Mouse (Mus musculus): ENCODE measurements around the gene Bcl3. TPM values are rescaled to one million over a fixed set of nuclear protein-coding genes. Genes with fewer than 3 reads are reported as not detected.
A peak's percentile ranks its signal among the peaks of the same experiment; 100 is the strongest.

Bcl3 gene
- polyA plus RNA-seq, 1 experiment from 2014 or later, result 4.4 TPM

GRCm38 (mm10) chr7:19815296-19816223 lies 7.0 kb downstream of the Bcl3 start:
- ATAC-seq (ENCODE audit: insufficient read depth) (peak; percentile 9; the same call in 1 of the 2 replicates), DNase-seq (no peak)
- Histone ChIP-seq H3K4me1 (ENCODE audit: insufficient read depth) (peaks cover 21% of the 10 kb centered on the region), H3K27me3 (ENCODE audit: insufficient read depth, low read length) (peaks cover 10% of the 10 kb centered on the region; the same call in 1 of the 2 replicates), H3K27ac (ENCODE audit: low read depth) (peak overlapping the region; percentile 83), H3K9me3 (ENCODE audit: low read depth, low read length) (no peaks in the 10 kb centered on the region), H3K9ac (peak overlapping the region; percentile 27), H3K4me2 (peak overlapping the region; percentile 67), H3K4me3 (ENCODE audit: low read depth, low read length) (peak overlapping the region; percentile 33), H3K36me3 (ENCODE audit: insufficient read depth) (no peaks in the 10 kb centered on the region)
- WGBS, result 31% methylated on average over 17 of the region's 17 CpGs
- no peak for TF ChIP-seq CTCF (IDR thresholded peaks at IDR 0.05; ENCODE audit: low read depth)

GRCm38 (mm10) chr7:19813579-19814122 lies 8.9 kb downstream of the Bcl3 start:
- H3K27me3 ChIP-seq (ENCODE audit: insufficient read depth, low read length), result peaks cover 26% of the 10 kb centered on the region; the same call in 1 of the 2 replicates

DNA sequence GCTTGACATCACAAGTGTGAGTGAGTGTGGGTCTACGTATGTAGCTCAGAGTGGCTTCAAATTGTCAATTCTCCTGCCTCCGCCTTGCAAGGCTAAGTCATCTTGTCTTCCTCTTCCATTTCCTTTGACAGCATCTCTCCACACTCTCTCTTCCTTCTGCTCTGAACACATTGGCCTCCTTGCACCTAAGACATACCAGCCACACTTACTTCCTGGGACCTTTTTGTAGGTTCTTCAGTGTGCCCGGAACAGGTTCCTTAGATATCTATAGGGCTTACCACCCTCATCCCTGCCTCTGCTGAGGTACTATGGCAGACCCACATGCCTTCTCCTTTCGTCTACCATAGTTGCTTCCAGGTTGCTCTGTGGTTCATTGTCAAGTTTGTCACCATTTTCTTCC lies 9.4 kb downstream of the Bcl3 start:
- Histone ChIP-seq H3K4me3 (ENCODE audit: low read depth, low read length) (no peak overlapping the region), H3K27me3 (ENCODE audit: insufficient read depth, low read length) (peaks cover 29% of the 10 kb centered on the region; the same call in 1 of the 2 replicates), H3K9me3 (ENCODE audit: low read depth, low read length) (no peaks in the 10 kb centered on the region), H3K4me1 (ENCODE audit: insufficient read depth) (peaks cover 18% of the 10 kb centered on the region), H3K27ac (ENCODE audit: low read depth) (no peak overlapping the region), H3K36me3 (ENCODE audit: insufficient read depth) (no peaks in the 10 kb centered on the region), H3K4me2 (no peak overlapping the region), H3K9ac (no peak overlapping the region)
- WGBS, result 77% methylated on average over 4 of the region's 4 CpGs
- no peak for DNase-seq
- no peak for ATAC-seq (ENCODE audit: insufficient read depth)
- TF ChIP-seq CTCF (IDR thresholded peaks at IDR 0.05; ENCODE audit: low read depth), result no peak

More at GRCm38 (mm10) chr7:19813579-19814122, 8.9 kb downstream of the Bcl3 start:
- Histone ChIP-seq H3K4me2 (no peak overlapping the region), H3K27ac (ENCODE audit: low read depth) (no peak overlapping the region), H3K4me3 (ENCODE audit: low read depth, low read length) (no peak overlapping the region), H3K9me3 (ENCODE audit: low read depth, low read length) (no peaks in the 10 kb centered on the region), H3K4me1 (ENCODE audit: insufficient read depth) (peaks cover 21% of the 10 kb centered on the region), H3K9ac (no peak overlapping the region), H3K36me3 (ENCODE audit: insufficient read depth) (no peaks in the 10 kb centered on the region)
- no peak for DNase-seq
- no peak for ATAC-seq (ENCODE audit: insufficient read depth)
- WGBS, result 62% methylated on average over 6 of the region's 6 CpGs
- no peak for TF ChIP-seq CTCF (IDR thresholded peaks at IDR 0.05; ENCODE audit: low read depth)

DNA sequence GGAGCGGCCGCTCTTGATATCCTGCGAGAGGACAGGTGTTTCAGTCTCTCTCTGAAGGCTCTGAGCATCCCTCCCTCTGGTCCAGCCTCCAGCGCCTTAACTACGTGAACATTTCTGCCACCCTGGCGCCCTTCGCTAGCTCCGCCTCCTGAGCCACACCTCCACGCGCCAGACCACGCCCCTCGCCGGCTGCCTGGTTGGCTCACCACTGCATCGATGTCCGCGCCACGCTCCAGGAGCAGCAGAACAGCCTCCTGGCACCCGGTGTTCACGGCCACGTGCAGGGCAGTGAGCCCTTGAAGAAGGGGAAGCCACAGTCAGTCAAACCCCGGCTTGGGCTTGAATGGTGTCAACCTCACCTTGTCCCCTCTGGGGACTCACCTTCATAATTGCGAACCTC lies 11.5 kb downstream of the Bcl3 start:
- 5% methylated on average over 22 of the region's 22 CpGs for WGBS
- Histone ChIP-seq H3K4me2 (peak overlapping the region; percentile 44), H3K9ac (no peak overlapping the region), H3K4me1 (ENCODE audit: insufficient read depth) (0 out of 2 replicates have a peak, but pooled peaks cover 3% of the 10 kb centered on the region), H3K9me3 (ENCODE audit: low read depth, low read length) (no peaks in the 10 kb centered on the region), H3K4me3 (ENCODE audit: low read depth, low read length) (no peak overlapping the region), H3K27ac (ENCODE audit: low read depth) (no peak overlapping the region), H3K27me3 (ENCODE audit: insufficient read depth, low read length) (peaks cover 29% of the 10 kb centered on the region; the same call in 1 of the 2 replicates), H3K36me3 (ENCODE audit: insufficient read depth) (no peaks in the 10 kb centered on the region)
- no peak for TF ChIP-seq CTCF (IDR thresholded peaks at IDR 0.05; ENCODE audit: low read depth)
- ATAC-seq (ENCODE audit: insufficient read depth), result peak; percentile 45; the same call in 1 of the 2 replicates
- DNase-seq, result peak; percentile 71

GRCm38 (mm10) chr7:19809369-19809768 lies 13.2 kb downstream of the Bcl3 start:
- peak; percentile 47; the same call in 1 of the 2 replicates for ATAC-seq (ENCODE audit: insufficient read depth)
- Histone ChIP-seq H3K4me1 (ENCODE audit: insufficient read depth) (0 out of 2 replicates have a peak, but pooled peaks cover 3% of the 10 kb centered on the region), H3K27ac (ENCODE audit: low read depth) (no peak overlapping the region), H3K4me3 (ENCODE audit: low read depth, low read length) (peak overlapping the region; percentile 6; the same call in 1 of the 2 replicates), H3K9ac (0 out of 2 replicates have a peak overlapping the region, but pooled peaks have one; percentile 9), H3K4me2 (peak overlapping the region; percentile 49; the same call in 1 of the 2 replicates), H3K36me3 (ENCODE audit: insufficient read depth) (no peaks in the 10 kb centered on the region), H3K27me3 (ENCODE audit: insufficient read depth, low read length) (peaks cover 29% of the 10 kb centered on the region; the same call in 1 of the 2 replicates), H3K9me3 (ENCODE audit: low read depth, low read length) (no peaks in the 10 kb centered on the region)
- DNase-seq, result peak; percentile 46
- no peak for TF ChIP-seq CTCF (IDR thresholded peaks at IDR 0.05; ENCODE audit: low read depth)
- WGBS, result 6% methylated on average over 27 of the region's 27 CpGs

- Histone ChIP-seq H3K27ac (ENCODE audit: low read depth) (no peak overlapping the region), H3K4me2 (no peak overlapping the region), H3K4me1 (ENCODE audit: insufficient read depth) (0 out of 2 replicates have a peak, but pooled peaks cover 3% of the 10 kb centered on the region), H3K9me3 (ENCODE audit: low read depth, low read length) (no peaks in the 10 kb centered on the region), H3K9ac (no peak overlapping the region), H3K4me3 (ENCODE audit: low read depth, low read length) (no peak overlapping the region), H3K36me3 (ENCODE audit: insufficient read depth) (no peaks in the 10 kb centered on the region), H3K27me3 (ENCODE audit: insufficient read depth, low read length) (peaks cover 25% of the 10 kb centered on the region; the same call in 1 of the 2 replicates)
- 85% methylated on average over 8 of the region's 8 CpGs for WGBS
- TF ChIP-seq CTCF (IDR thresholded peaks at IDR 0.05; ENCODE audit: low read depth), result no peak
- ATAC-seq (ENCODE audit: insufficient read depth) (no peak), DNase-seq (no peak)
Observed at GRCm38 (mm10) chr7:19806356-19806969, 16.1 kb downstream of the Bcl3 start.

All from lung, embryonic 14.5 days (tissue).